Mouse (Mus musculus): ENCODE measurements around the gene Rnf17. TPM values are rescaled to one million over a fixed set of nuclear protein-coding genes. Genes with fewer than 3 reads are reported as not detected.

Rnf17 gene
- polyA plus RNA-seq (2014; fragmentation: Nextera tagmentation; extraction: Ambion mirVana): 1.3 and 2.6 TPM in 2 replicates

GRCm38 (mm10) chr14:56402311-56403071, at the start of gene Rnf17:
Gene Rnf17 (plus strand): TSS chr14:56402581.
- no peaks in the 10 kb centered on the region for H3K36me3 ChIP-seq (replicated peaks; ENCODE audit: control insufficient read depth, insufficient read depth, low read depth, low read length)
- no peaks in the 10 kb centered on the region for H3K9me3 ChIP-seq (replicated peaks; ENCODE audit: control insufficient read depth, low read length)
- H3K4me1 ChIP-seq (ENCODE audit: control insufficient read depth, insufficient read depth, low read length): no peaks in the 10 kb centered on the region
- H3K27ac ChIP-seq (replicated peaks; ENCODE audit: low read depth, low read length): no peak within 1 kb of the TSS
- H3K9ac ChIP-seq (replicated peaks; ENCODE audit: low read length): no peak within 1 kb of the TSS
- ATAC-seq (replicated peaks; ENCODE audit: insufficient number of reproducible peaks, low FRiP score, low TSS enrichment, low read depth): no peak
- H3K27me3 ChIP-seq (ENCODE audit: control insufficient read depth, insufficient read depth, low read length): no peaks in the 10 kb centered on the region
- H3K4me3 ChIP-seq (ENCODE audit: low read depth, low read length): no peak within 1 kb of the TSS
- WGBS: 64% methylated on average over 34 of the region's 34 CpGs
- 0 out of 2 replicates have a peak within 1 kb of the TSS, but pooled peaks have one; percentile 2 for H3K4me2 ChIP-seq (ENCODE audit: low read depth, low read length)
- no peak for DNase-seq (ENCODE audit: low spot score)

DNA sequence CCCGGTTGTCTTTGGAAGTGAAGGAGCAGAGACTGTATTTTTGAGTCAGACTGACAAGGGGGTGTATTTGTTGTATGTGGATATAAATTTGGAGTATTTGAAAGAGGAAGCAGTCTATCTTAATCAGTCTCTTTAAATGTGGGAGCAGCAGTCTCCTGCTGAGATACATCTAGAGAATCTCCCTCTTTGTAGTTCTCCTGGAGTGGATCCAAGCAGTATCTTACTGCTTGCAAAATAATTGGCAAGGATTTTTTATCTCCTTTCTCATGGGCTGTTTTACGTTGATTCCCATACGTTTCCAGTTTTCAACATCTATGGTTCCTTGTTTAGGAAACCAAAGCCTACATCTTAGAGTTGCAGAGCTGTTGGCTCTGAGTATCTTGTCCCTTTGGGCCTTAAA, 47.6 kb upstream of the Rnf17 start:
- ATAC-seq (replicated peaks; ENCODE audit: insufficient number of reproducible peaks, low FRiP score, low TSS enrichment, low read depth): no peak
- 78% methylated on average over 3 of the region's 3 CpGs for WGBS
- Histone ChIP-seq H3K4me3 (ENCODE audit: low read depth, low read length) (no peak overlapping the region), H3K9ac (replicated peaks; ENCODE audit: low read length) (no peak overlapping the region), H3K4me2 (ENCODE audit: low read depth, low read length) (no peak overlapping the region), H3K36me3 (replicated peaks; ENCODE audit: control insufficient read depth, insufficient read depth, low read depth, low read length) (no peaks in the 10 kb centered on the region), H3K4me1 (ENCODE audit: control insufficient read depth, insufficient read depth, low read length) (no peaks in the 10 kb centered on the region), H3K9me3 (replicated peaks; ENCODE audit: control insufficient read depth, low read length) (no peaks in the 10 kb centered on the region), H3K27me3 (ENCODE audit: control insufficient read depth, insufficient read depth, low read length) (no peaks in the 10 kb centered on the region), H3K27ac (replicated peaks; ENCODE audit: low read depth, low read length) (no peak overlapping the region)
- no peak for DNase-seq (ENCODE audit: low spot score)

- Histone ChIP-seq H3K4me2 (ENCODE audit: low read depth, low read length) (no peak overlapping the region), H3K4me3 (ENCODE audit: low read depth, low read length) (no peak overlapping the region), H3K9ac (replicated peaks; ENCODE audit: low read length) (no peak overlapping the region), H3K36me3 (replicated peaks; ENCODE audit: control insufficient read depth, insufficient read depth, low read depth, low read length) (no peaks in the 10 kb centered on the region), H3K27me3 (ENCODE audit: control insufficient read depth, insufficient read depth, low read length) (no peaks in the 10 kb centered on the region), H3K27ac (replicated peaks; ENCODE audit: low read depth, low read length) (no peak overlapping the region), H3K4me1 (ENCODE audit: control insufficient read depth, insufficient read depth, low read length) (no peaks in the 10 kb centered on the region), H3K9me3 (replicated peaks; ENCODE audit: control insufficient read depth, low read length) (no peaks in the 10 kb centered on the region)
- 80% methylated on average over 8 of the region's 8 CpGs for whole genome bisulfite sequencing
- ATAC-seq (replicated peaks; ENCODE audit: insufficient number of reproducible peaks, low FRiP score, low TSS enrichment, low read depth): no peak
- DNase-seq (ENCODE audit: low spot score): no peak
Observed at GRCm38 (mm10) chr14:56355396-56355795, 47.0 kb upstream of the Rnf17 start.

DNA sequence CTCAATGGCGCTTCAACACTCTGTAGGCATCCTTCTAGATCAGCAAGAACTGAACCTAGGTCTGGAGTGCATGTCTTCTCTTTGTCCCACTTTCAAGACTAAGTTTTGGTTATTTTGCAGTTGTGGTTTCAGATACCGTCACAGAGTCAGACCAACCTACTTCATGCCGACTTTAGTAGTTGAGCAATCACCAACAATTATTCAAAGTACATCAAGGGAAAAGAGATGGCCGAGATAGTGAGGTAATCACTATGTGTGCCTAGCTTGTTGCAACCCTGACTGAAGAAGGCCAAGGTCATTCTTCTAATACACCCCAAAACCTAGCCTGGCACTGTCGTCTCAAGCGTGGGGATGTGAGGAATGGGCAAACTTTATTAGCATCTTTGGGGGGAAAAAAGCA, 46.2 kb upstream of the Rnf17 start:
- Histone ChIP-seq H3K9me3 (replicated peaks; ENCODE audit: control insufficient read depth, low read length) (no peaks in the 10 kb centered on the region), H3K27ac (replicated peaks; ENCODE audit: low read depth, low read length) (no peak overlapping the region), H3K4me2 (ENCODE audit: low read depth, low read length) (no peak overlapping the region), H3K36me3 (replicated peaks; ENCODE audit: control insufficient read depth, insufficient read depth, low read depth, low read length) (no peaks in the 10 kb centered on the region), H3K9ac (replicated peaks; ENCODE audit: low read length) (no peak overlapping the region), H3K4me3 (ENCODE audit: low read depth, low read length) (no peak overlapping the region), H3K4me1 (ENCODE audit: control insufficient read depth, insufficient read depth, low read length) (no peaks in the 10 kb centered on the region), H3K27me3 (ENCODE audit: control insufficient read depth, insufficient read depth, low read length) (no peaks in the 10 kb centered on the region)
- DNase-seq (ENCODE audit: low spot score) (no peak), ATAC-seq (replicated peaks; ENCODE audit: insufficient number of reproducible peaks, low FRiP score, low TSS enrichment, low read depth) (no peak)
- WGBS: 90% methylated on average over 6 of the region's 6 CpGs

DNA sequence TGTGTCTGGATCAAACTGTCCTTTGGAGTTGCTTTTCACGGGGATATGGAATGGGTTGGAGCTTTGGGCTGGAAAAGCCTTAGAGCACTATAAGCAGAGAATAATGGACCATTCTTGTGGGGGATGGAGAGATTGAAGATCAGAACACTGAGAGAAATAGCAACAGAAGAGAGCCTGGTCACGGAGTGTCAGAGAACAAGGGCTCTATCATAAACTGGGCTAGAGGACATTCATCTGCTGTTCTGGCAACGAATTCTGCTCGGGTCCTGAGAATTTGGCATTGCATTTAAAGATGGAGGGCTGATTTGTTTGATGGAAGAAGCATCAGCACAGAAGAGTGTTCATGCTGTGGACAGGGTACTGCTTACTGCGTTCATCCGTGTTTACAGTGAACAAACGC, 44.0 kb upstream of the Rnf17 start:
- no peak for ATAC-seq (replicated peaks; ENCODE audit: insufficient number of reproducible peaks, low FRiP score, low TSS enrichment, low read depth)

GRCm38 (mm10) chr14:56359131-56359530, 43.2 kb upstream of the Rnf17 start:
- no peak overlapping the region for H3K9ac ChIP-seq (replicated peaks; ENCODE audit: low read length)
- peaks cover 11% of the 10 kb centered on the region for H3K27me3 ChIP-seq (ENCODE audit: control insufficient read depth, insufficient read depth, low read length)
- no peaks in the 10 kb centered on the region for H3K9me3 ChIP-seq (replicated peaks; ENCODE audit: control insufficient read depth, low read length)
- no peak overlapping the region for H3K4me3 ChIP-seq (ENCODE audit: low read depth, low read length)
- H3K4me2 ChIP-seq (ENCODE audit: low read depth, low read length): no peak overlapping the region
- no peak for DNase-seq (ENCODE audit: low spot score)
- H3K4me1 ChIP-seq (ENCODE audit: control insufficient read depth, insufficient read depth, low read length): no peaks in the 10 kb centered on the region
- ATAC-seq (replicated peaks; ENCODE audit: insufficient number of reproducible peaks, low FRiP score, low TSS enrichment, low read depth): no peak
- WGBS: 76% methylated on average over 6 of the region's 6 CpGs
- no peaks in the 10 kb centered on the region for H3K36me3 ChIP-seq (replicated peaks; ENCODE audit: control insufficient read depth, insufficient read depth, low read depth, low read length)
- no peak overlapping the region for H3K27ac ChIP-seq (replicated peaks; ENCODE audit: low read depth, low read length)

More for the DNA sequence above, 44.0 kb upstream of the Rnf17 start:
- Histone ChIP-seq H3K4me1 (ENCODE audit: control insufficient read depth, insufficient read depth, low read length) (no peaks in the 10 kb centered on the region), H3K36me3 (replicated peaks; ENCODE audit: control insufficient read depth, insufficient read depth, low read depth, low read length) (no peaks in the 10 kb centered on the region), H3K27me3 (ENCODE audit: control insufficient read depth, insufficient read depth, low read length) (peaks cover 4% of the 10 kb centered on the region), H3K27ac (replicated peaks; ENCODE audit: low read depth, low read length) (no peak overlapping the region), H3K9me3 (replicated peaks; ENCODE audit: control insufficient read depth, low read length) (no peaks in the 10 kb centered on the region), H3K9ac (replicated peaks; ENCODE audit: low read length) (no peak overlapping the region), H3K4me3 (ENCODE audit: low read depth, low read length) (no peak overlapping the region), H3K4me2 (ENCODE audit: low read depth, low read length) (no peak overlapping the region)
- DNase-seq (ENCODE audit: low spot score): no peak
- 70% methylated on average over 7 of the region's 7 CpGs for WGBS

- Histone ChIP-seq H3K4me1 (ENCODE audit: control insufficient read depth, insufficient read depth, low read length) (no peaks in the 10 kb centered on the region), H3K9ac (replicated peaks; ENCODE audit: low read length) (no peak within 1 kb of the TSS), H3K9me3 (replicated peaks; ENCODE audit: control insufficient read depth, low read length) (no peaks in the 10 kb centered on the region), H3K27ac (replicated peaks; ENCODE audit: low read depth, low read length) (no peak within 1 kb of the TSS), H3K4me2 (ENCODE audit: low read depth, low read length) (peak within 1 kb of the TSS; percentile 76), H3K27me3 (ENCODE audit: control insufficient read depth, insufficient read depth, low read length) (peaks cover 32% of the 10 kb centered on the region), H3K4me3 (ENCODE audit: low read depth, low read length) (peak within 1 kb of the TSS; percentile 36), H3K36me3 (replicated peaks; ENCODE audit: control insufficient read depth, insufficient read depth, low read depth, low read length) (no peaks in the 10 kb centered on the region)
- ATAC-seq (replicated peaks; ENCODE audit: insufficient number of reproducible peaks, low FRiP score, low TSS enrichment, low read depth) (no peak), DNase-seq (ENCODE audit: low spot score) (peak; percentile 16)
- under 1% methylated on average over 48 of the region's 48 CpGs for WGBS
Observed at GRCm38 (mm10) chr14:56364711-56365237, 37.6 kb upstream of the Rnf17 start, which contains the start of gene Atp12a. Gene Atp12a (plus strand): TSS chr14:56365068.

DNA sequence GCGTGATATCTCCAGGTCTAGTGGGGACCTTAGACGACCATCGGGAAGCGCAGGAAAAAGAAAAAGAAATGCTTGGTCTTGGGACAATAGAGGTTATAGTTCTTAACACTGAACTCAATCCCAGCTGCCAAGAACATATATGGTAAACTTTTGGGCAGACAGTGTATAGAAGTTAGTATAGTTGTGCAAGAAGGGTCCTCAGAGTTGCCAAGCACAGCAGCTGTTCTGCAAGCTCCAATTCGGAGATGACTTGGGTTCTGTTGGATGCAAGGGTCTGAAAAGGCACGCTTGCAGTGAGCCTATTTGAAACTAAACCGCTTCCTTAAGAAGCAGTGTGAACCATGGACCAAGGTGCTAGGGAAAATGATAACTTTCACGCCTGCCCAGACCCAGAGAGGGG, 37.1 kb upstream of the Rnf17 start:
- Histone ChIP-seq H3K4me1 (ENCODE audit: control insufficient read depth, insufficient read depth, low read length) (no peaks in the 10 kb centered on the region), H3K27ac (replicated peaks; ENCODE audit: low read depth, low read length) (no peak overlapping the region), H3K27me3 (ENCODE audit: control insufficient read depth, insufficient read depth, low read length) (peaks cover 32% of the 10 kb centered on the region), H3K4me2 (ENCODE audit: low read depth, low read length) (peak overlapping the region; percentile 76), H3K9ac (replicated peaks; ENCODE audit: low read length) (no peak overlapping the region), H3K9me3 (replicated peaks; ENCODE audit: control insufficient read depth, low read length) (no peaks in the 10 kb centered on the region), H3K36me3 (replicated peaks; ENCODE audit: control insufficient read depth, insufficient read depth, low read depth, low read length) (no peaks in the 10 kb centered on the region), H3K4me3 (ENCODE audit: low read depth, low read length) (peak overlapping the region; percentile 36)
- ATAC-seq (replicated peaks; ENCODE audit: insufficient number of reproducible peaks, low FRiP score, low TSS enrichment, low read depth) (no peak), DNase-seq (ENCODE audit: low spot score) (no peak)
- 31% methylated on average over 8 of the region's 8 CpGs for WGBS

All from embryonic facial prominence, embryonic 11.5 days (tissue).